Mouse (Mus musculus) liver, embryonic 11.5 days (tissue): Measurements from ENCODE around the gene Gmppa. TPM values are rescaled to one million over a fixed set of nuclear protein-coding genes. Genes with fewer than 3 reads are reported as not detected.

Experiments
- ATAC-seq: fragments of 200-750 bp; cut with Nextera tagmentation; replicated peaks from 2 replicates; pipeline ENCODE4 v1.8.0; 2017; ENCODE audit warnings: moderate number of reproducible peaks, mild to moderate bottlenecking, moderate TSS enrichment, moderate library complexity; ENCODE audit not compliant: low FRiP score
- DNase-seq: peaks from one replicate; pipeline ENCODE4 v3.0.0-alpha.2; 2017; ENCODE audit warnings: low spot score
- H3K27ac ChIP-seq: fragments of 300-500 bp; sonication (generic); 2 replicates; pipeline ENCODE4 v1.5.1; 2014; ENCODE audit warnings: mild to moderate bottlenecking, low read depth, low read length, control low read depth
- H3K27me3 ChIP-seq: fragments of 300-500 bp; sonication (generic); replicated peaks from 2 replicates; pipeline ENCODE4 v1.6.1; 2014; ENCODE audit warnings: low read length, mixed read lengths; ENCODE audit not compliant: control insufficient read depth, insufficient read depth
- H3K36me3 ChIP-seq: fragments of 300-500 bp; sonication (generic); 2 replicates; pipeline ENCODE4 v1.6.1; 2014; ENCODE audit warnings: mild to moderate bottlenecking, low read length, moderate library complexity, mixed read lengths; ENCODE audit not compliant: control insufficient read depth, insufficient read depth
- H3K4me1 ChIP-seq: fragments of 300-500 bp; sonication (generic); replicated peaks from 2 replicates; pipeline ENCODE4 v1.6.1; 2014; ENCODE audit warnings: low read length, mixed read lengths; ENCODE audit not compliant: control insufficient read depth, insufficient read depth
- H3K4me2 ChIP-seq: fragments of 300-500 bp; sonication (generic); 2 replicates; pipeline ENCODE4 v1.6.1; 2014; ENCODE audit warnings: mild to moderate bottlenecking, control low read depth, moderate library complexity
- H3K4me3 ChIP-seq: fragments of 300-500 bp; sonication (generic); 2 replicates; pipeline ENCODE4 v1.5.1; 2014; ENCODE audit warnings: low read depth, low read length, control low read depth
- H3K9ac ChIP-seq: fragments of 300-500 bp; sonication (generic); 2 replicates; pipeline ENCODE4 v1.6.1; 2014; ENCODE audit warnings: low read depth, low read length, control low read depth
- H3K9me3 ChIP-seq: fragments of 300-500 bp; sonication (generic); 2 replicates; pipeline ENCODE4 v1.6.1; 2016; ENCODE audit warnings: low read length, inconsistent platforms, mixed read lengths; ENCODE audit not compliant: control insufficient read depth
- WGBS: fragments of 180-500 bp; shearing (Covaris S2); extraction: QIAGEN DNeasy Blood & Tissue Kit; methylation state at CpG from one replicate; pipeline ENCODE4 v1.1.7; 2014; 5-methylcytosine and 5-hydroxymethylcytosine counted together
- polyA plus RNA-seq: library from polyadenylated mRNA; unstranded; fragments of >200 nt; fragmentation: Nextera tagmentation; extraction: Ambion mirVana; gene quantifications from 2 replicates; pipeline ENCODE4 v1.2.1, GENCODE M21; 2014

Gmppa gene
- polyA plus RNA-seq, 1 experiment from 2014 or later: 69.1 TPM

GRCm38 (mm10) chr1:75455948-75456347 lies 20.2 kb downstream of the Gmppa start:
- H3K4me1 ChIP-seq: peaks cover 29% of the 10 kb centered on the region

GRCm38 (mm10) chr1:75456746-75457564 lies 21.2 kb downstream of the Gmppa start:
- Histone ChIP-seq H3K27ac (no peak overlapping the region; the same call in 1 of the 2 replicates), H3K9me3 (no peaks in the 10 kb centered on the region), H3K4me3 (no peak overlapping the region), H3K36me3 (no peaks in the 10 kb centered on the region), H3K4me2 (no peak overlapping the region), H3K27me3 (peaks cover 76% of the 10 kb centered on the region), H3K9ac (0 out of 2 replicates have a peak overlapping the region, but pooled peaks have one; percentile 9), H3K4me1 (peaks cover 25% of the 10 kb centered on the region)
- DNase-seq (no peak), ATAC-seq (no peak)
- 11% methylated on average over 14 of the region's 14 CpGs for WGBS

More at GRCm38 (mm10) chr1:75455948-75456347, 20.2 kb downstream of the Gmppa start:
- no peak overlapping the region for H3K4me2 ChIP-seq
- WGBS: 19% methylated on average over 5 of the region's 5 CpGs
- H3K9me3 ChIP-seq: no peaks in the 10 kb centered on the region
- no peaks in the 10 kb centered on the region for H3K36me3 ChIP-seq
- H3K9ac ChIP-seq: no peak overlapping the region
- peaks cover 86% of the 10 kb centered on the region for H3K27me3 ChIP-seq
- H3K27ac ChIP-seq: no peak overlapping the region
- no peak for DNase-seq
- H3K4me3 ChIP-seq: no peak overlapping the region
- no peak for ATAC-seq

- peak overlapping the region; percentile 38; the same call in 1 of the 2 replicates for H3K4me3 ChIP-seq
- H3K4me2 ChIP-seq: peak overlapping the region; percentile 68
- H3K36me3 ChIP-seq: no peaks in the 10 kb centered on the region
- no peaks in the 10 kb centered on the region for H3K9me3 ChIP-seq
- DNase-seq (no peak), ATAC-seq (no peak)
- H3K27ac ChIP-seq: peak overlapping the region; percentile 64; the same call in 1 of the 2 replicates
- H3K4me1 ChIP-seq: peaks cover 30% of the 10 kb centered on the region
- WGBS: 7% methylated on average over 7 of the region's 10 CpGs
- H3K9ac ChIP-seq: peak overlapping the region; percentile 34; the same call in 1 of the 2 replicates
- peaks cover 69% of the 10 kb centered on the region for H3K27me3 ChIP-seq
Measured at GRCm38 (mm10) chr1:75457710-75458024, 21.9 kb downstream of the Gmppa start.

- Histone ChIP-seq H3K27ac (peak overlapping the region; percentile 64), H3K27me3 (peaks cover 63% of the 10 kb centered on the region), H3K36me3 (no peaks in the 10 kb centered on the region), H3K9me3 (no peaks in the 10 kb centered on the region), H3K9ac (peak overlapping the region; percentile 37), H3K4me3 (peak overlapping the region; percentile 38), H3K4me2 (peak overlapping the region; percentile 68), H3K4me1 (peaks cover 34% of the 10 kb centered on the region)
- DNase-seq (peak; percentile 67), ATAC-seq (peak; percentile 35)
- WGBS: 4% methylated on average over 42 of the region's 42 CpGs
Measured at GRCm38 (mm10) chr1:75458025-75458788, 22.5 kb downstream of the Gmppa start.

- H3K27ac ChIP-seq: peak overlapping the region; percentile 64
- peak overlapping the region; percentile 37; the same call in 1 of the 2 replicates for H3K9ac ChIP-seq
- WGBS: 18% methylated on average over 23 of the region's 23 CpGs
- H3K9me3 ChIP-seq: no peaks in the 10 kb centered on the region
- peaks cover 42% of the 10 kb centered on the region for H3K4me1 ChIP-seq
- H3K36me3 ChIP-seq: no peaks in the 10 kb centered on the region
- H3K4me3 ChIP-seq: peak overlapping the region; percentile 38
- no peak for ATAC-seq
- peaks cover 55% of the 10 kb centered on the region for H3K27me3 ChIP-seq
- DNase-seq: no peak
- H3K4me2 ChIP-seq: peak overlapping the region; percentile 68
Measured at GRCm38 (mm10) chr1:75458789-75459684, 23.3 kb downstream of the Gmppa start.

GRCm38 (mm10) chr1:75460297-75460696 lies 24.6 kb downstream of the Gmppa start:
- 55% methylated on average over 7 of the region's 7 CpGs for WGBS
- no peak for ATAC-seq
- DNase-seq: no peak
- no peak overlapping the region for H3K9ac ChIP-seq
- no peak overlapping the region for H3K4me2 ChIP-seq
- H3K36me3 ChIP-seq: no peaks in the 10 kb centered on the region
- H3K27me3 ChIP-seq: peaks cover 52% of the 10 kb centered on the region
- no peaks in the 10 kb centered on the region for H3K9me3 ChIP-seq
- peaks cover 52% of the 10 kb centered on the region for H3K4me1 ChIP-seq
- no peak overlapping the region for H3K27ac ChIP-seq
- no peak overlapping the region for H3K4me3 ChIP-seq

- WGBS: 21% methylated on average over 1 of the region's 1 CpGs
- Histone ChIP-seq H3K9me3 (no peaks in the 10 kb centered on the region), H3K4me3 (no peak overlapping the region), H3K36me3 (no peaks in the 10 kb centered on the region), H3K4me1 (peaks cover 43% of the 10 kb centered on the region), H3K4me2 (peak overlapping the region; percentile 7; the same call in 1 of the 2 replicates), H3K27me3 (peaks cover 44% of the 10 kb centered on the region), H3K9ac (no peak overlapping the region), H3K27ac (peak overlapping the region; percentile 68)
- ATAC-seq (peak; percentile 83), DNase-seq (no peak)
Measured at GRCm38 (mm10) chr1:75462636-75463035, 26.9 kb downstream of the Gmppa start.

GRCm38 (mm10) chr1:75463652-75464204 lies 28.0 kb downstream of the Gmppa start:
- ATAC-seq: peak; percentile 89
- no peak overlapping the region for H3K4me3 ChIP-seq
- H3K27me3 ChIP-seq: peaks cover 39% of the 10 kb centered on the region
- no peak overlapping the region for H3K9ac ChIP-seq
- no peak for DNase-seq
- WGBS: 48% methylated on average over 5 of the region's 5 CpGs
- no peaks in the 10 kb centered on the region for H3K9me3 ChIP-seq
- H3K4me1 ChIP-seq: peaks cover 33% of the 10 kb centered on the region
- peak overlapping the region; percentile 48 for H3K4me2 ChIP-seq
- H3K36me3 ChIP-seq: no peaks in the 10 kb centered on the region
- H3K27ac ChIP-seq: peak overlapping the region; percentile 68
